Mouse (Mus musculus) gastrocnemius, adult 8-10 months (tissue): ENCODE results near the gene Spi1. TPM values are rescaled to one million over a fixed set of nuclear protein-coding genes. Genes with fewer than 3 reads are reported as not detected.
A peak's percentile ranks its signal among the peaks of the same experiment; 100 is the strongest.

Experiments used
- DNase-seq, 2 experiments: peaks; one replicate each; pipeline ENCODE4 v3.0.0; 2022; ENCODE audit warnings: low spot score in 2 of 2
- total RNA-seq, 4 experiments: library from RNA; stranded (reverse); gene quantifications; 2 replicates each; pipeline ENCODE4 v1.2.4; 2022

Gene Spi1
- total RNA-seq, 4 experiments from 2014 or later = 0.40 to 0.56 (median 0.44) TPM; not detected in 1

DNA sequence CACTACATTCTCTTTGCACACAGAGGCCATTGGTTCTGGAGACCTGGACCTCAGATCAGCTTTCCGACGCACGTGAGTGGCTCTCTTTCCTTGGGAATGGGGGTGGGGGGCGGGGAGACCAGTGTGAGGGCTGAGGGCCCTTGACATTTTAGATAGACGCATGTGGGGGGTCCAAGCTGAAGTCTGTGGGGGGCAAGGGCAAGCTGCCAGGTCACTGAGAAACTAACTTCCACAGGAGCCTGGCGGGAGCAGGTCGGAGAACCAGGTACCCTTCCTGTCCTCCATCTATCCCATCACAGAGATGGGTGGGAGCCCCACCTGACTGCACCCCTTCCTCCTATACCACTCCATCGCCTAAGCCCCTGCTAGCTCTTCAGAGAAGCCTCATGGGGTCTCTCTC lies 39.3 kb downstream of the Spi1 start:
- DNase-seq = no peak

DNA sequence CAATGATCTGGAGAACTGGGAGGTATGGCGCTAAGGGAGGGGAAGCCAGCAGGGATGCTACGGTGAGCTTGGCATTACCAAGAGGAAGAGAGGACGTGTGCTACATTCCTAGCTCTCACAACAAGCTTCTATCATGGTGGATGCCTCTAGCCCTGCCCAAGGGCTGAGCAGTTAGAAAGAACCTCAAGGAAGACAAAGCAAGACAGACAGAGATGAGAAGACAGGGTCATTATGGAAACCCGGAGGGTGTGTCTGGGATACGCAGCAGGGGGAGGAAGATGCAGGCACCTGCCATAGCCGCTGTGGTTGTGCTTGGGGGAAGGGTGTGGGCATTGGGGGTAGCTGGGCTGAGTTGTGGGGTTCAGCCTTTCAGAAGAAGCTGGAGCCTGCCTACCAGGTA lies 41.3 kb downstream of the Spi1 start:
- DNase-seq = no peak

DNA sequence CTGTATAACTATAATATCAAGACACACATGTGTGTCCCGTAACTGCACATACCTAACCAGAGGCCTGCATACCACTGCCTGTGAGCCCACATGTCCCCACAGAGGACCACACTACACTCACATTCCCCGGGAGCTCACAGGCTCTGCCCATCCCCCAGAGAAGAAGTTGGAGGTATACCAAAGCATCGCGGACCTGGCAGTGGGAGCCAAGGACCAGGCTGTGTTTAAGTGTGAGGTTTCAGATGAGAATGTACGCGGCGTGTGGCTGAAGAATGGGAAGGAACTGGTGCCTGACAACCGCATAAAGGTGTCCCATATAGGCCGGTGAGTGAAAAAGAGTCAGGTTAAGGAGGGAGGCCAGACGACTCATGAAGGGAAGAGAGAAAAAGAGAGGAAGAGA lies 42.9 kb downstream of the Spi1 start:
- no peak for DNase-seq

DNA sequence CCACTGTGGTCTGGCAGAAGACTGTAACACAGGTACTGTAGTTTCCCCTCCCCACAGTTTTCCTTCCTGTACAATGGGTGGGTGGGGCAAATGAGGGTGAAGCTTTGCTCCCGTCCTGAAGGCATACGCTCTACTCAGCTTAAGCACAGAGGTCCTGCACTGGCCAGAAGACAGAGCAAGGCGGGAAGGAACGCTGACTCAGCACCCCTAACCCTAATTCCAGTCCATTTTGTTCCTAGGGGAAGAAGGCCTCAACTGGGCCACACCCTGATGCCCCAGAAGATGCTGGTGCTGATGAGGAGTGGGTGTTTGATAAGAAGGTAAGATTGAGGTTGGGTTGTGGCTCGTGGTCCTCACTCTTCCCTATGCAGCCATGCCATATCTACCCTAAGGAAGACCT lies 46.6 kb downstream of the Spi1 start:
- DNase-seq = no peak

DNA sequence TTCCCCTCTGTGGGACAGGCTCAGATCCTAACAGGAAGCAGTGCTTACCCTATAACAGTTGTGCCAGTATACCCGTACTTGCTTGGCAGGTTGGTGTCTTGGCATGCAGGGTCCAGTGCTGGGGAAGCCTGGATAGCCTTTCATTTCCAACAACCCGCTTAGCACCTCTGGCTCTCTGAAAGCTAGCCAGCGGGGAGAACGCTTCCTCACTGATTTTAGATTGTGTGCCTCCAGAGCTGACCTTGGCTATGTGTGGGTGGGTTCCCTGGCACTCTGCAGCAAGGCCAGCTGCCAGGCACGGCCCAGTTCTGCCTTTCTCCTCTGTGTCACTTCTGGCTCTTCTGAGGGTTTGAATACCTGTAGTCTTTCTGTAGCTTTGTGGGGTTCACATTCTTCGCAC lies 47.9 kb downstream of the Spi1 start:
- peak in 1 of 2 experiments; percentile 17 for DNase-seq

DNA sequence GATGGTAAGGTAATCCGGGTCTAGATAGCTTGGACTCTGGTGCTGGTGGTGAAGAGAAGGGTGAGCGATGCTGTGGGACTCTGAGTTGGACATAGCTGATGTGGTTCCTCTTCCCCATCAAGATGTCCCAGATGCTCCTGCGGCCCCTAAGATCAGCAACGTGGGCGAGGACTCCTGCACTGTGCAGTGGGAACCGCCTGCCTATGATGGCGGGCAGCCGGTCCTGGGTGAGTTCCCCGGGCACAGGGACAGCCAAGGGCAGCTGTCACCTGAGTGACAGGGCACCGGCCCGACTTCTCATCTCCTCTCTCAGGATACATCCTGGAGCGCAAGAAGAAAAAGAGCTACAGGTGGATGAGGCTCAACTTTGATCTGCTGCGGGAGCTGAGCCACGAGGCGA lies 49.1 kb downstream of the Spi1 start:
- DNase-seq = no peak

DNA sequence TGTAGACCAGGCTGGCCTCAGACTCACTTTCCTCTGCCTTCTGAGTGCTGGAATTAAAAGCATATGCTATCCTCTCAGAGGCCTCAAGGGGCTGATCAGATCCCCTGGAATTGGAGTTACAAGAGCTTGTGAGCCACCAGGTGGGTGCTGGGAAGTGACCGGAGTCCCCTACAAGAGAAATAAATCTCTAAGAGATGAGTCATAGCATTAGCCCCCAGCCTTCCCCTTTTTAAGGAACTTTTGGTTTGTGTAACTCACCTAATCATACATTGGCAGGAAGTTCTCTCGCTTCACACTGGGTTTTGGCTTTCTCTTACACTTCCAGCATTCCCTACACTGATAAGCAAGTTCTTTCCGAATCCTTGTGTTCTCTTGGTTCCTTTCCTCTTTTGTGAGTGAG lies 49.8 kb downstream of the Spi1 start:
- DNase-seq = no peak

DNA sequence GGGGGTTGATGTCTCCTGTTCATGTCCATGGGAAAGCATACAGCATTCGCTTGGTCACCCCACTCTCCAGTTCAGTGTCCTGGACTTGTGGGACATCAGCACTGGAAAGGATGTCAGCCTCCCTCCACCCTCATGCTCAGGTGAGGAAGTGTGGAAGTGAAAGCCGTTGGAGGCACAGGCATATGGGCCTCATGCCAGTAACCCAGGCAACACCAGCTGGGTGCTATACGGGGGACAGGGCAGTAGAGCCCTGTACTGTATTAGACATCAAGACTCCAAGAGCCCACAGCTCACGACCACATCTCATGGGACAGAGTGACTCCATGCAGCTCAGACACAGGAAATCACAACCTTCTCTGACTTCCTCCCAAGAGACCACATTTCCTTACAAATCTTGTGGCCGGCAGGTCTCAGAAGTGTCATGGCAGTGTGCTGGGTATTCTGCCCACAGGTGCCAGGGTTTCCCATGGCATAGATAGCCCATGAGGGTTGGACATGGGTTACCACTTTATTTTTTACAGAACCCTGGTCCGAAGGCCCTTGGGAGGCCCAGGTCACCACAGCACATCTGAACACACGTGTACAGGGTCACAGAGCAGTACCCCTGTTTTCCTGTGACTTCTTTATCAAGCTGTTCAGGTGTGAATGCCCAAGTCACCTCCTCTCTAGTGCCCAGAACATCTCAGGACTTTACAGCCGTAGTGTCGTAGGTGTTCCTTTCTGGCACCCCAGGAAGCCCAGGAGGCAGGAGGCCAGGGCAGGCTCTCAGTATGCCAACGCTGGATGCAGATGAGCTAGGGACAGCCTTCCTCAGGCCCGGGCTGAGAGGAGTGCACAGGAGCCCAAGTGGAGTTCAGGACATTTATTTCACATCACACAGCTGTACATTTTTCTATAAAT lies 54.6 kb downstream of the Spi1 start:
- DNase-seq = no peak

DNA sequence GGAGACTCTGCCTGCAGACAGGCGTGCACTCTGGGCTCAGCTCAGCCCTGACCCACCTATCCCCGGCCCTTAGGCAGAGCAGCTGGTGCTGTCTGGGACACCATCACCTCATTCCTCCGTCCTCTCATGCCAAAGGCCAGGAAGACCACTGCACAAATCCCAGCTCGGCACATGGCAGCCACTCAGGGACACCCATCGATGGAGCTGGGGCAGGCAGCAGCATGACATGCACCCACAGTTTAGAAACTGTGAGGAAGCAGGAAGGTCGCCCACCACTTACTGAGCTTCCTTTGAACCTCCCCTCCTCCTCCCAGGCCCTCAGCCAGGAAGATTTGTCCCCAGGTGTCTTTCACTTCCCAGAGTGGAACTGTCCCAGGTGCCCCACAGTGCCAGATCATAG lies 55.3 kb downstream of the Spi1 start:
- DNase-seq = no peak

DNA sequence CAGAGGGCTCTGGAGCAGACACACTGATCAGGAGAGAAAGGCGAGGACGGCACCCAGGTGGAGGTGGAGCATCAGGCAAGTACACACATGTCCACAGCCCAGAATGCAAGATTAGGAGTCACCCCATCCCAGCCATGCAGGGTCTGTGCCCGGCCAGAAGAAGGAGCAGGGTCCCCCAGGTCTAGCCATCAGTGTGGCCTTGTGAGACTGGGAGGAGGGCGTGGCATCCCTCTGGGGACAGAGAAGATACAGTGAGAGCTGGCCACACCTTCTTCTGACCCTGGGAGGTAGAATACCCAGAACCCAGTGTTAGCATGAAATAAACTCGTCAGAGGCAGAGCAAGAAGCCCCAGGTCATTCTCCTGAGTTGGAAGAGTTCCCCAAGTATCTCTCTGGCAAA lies 57.1 kb downstream of the Spi1 start:
- no peak for DNase-seq

DNA sequence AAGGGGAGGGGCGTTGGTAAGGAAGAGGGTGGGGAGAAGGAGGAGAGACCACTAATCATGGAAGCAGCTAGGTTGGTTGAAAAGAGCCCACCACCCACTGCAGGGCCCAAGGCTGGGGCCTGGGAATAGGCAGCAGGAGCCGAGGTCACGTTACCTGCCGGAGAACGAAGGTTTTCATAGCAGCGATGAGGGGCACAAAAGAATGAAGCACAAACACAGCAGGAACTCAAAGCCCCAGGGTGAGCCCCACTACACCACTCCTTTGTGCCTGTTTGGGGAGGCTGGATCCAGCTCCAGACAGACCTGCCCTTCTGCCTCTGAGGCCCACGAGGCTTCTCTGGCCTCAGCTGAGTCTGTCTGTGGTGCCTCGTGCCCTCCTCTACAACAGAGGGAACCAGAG lies 57.6 kb downstream of the Spi1 start:
- DNase-seq = no peak

DNA sequence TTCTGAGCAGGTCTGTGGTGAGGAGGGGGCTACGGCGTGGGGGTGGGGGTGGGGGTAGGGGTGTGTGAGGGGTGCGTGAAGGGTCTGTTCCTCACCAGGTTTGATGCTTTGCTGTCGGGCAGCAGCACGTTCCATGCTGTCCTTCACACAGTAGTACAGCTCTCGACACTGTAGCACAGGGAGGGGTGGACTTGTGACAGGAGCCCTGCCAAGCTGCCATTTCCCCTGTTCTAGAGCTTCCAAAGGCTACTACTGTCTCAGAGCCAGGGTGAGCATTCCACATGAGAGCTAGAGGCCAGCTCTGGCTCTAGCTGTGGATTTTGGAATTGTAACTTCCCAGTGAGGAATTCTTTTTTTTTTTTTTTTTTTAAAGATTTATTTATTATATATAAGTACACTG lies 60.7 kb downstream of the Spi1 start:
- no peak for DNase-seq

DNA sequence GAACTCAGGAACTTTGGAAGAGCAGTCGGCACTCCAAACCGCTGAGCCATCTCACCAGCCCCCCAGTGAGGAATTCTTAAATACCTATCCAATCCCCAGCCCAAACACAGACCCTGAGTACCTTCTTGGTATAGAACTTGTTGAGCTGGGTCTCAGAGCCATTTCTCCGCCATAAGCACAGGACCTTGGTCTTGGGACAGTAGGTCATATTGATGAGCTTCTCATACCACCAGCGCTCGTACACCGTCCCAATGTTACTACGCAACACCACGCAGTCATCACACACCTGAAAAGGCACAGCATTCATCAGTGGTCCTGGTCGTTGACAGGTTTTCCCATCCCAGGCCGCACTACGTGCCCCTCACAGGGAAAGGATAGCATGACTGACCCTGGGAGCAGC lies 61.2 kb downstream of the Spi1 start:
- no peak for DNase-seq

DNA sequence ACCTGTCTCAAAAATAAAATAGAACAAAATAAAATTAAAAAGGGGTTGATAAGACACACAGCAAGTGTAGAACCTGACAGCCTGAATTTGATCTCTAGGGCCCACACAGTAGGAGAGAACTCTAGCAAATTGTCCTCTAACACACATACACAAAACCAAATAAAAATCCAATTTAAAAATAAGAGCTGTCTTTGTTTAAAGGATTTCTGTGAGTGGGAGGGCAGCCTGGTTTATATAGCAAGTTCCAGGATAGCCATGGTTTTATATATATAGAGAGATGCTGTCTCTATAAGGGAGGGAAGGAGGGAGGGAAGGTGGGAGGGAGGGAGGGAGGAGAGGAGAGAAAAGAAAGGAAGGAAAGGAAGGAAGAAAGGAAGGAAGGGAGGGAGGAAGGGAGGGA lies 65.9 kb downstream of the Spi1 start:
- no peak for DNase-seq

DNA sequence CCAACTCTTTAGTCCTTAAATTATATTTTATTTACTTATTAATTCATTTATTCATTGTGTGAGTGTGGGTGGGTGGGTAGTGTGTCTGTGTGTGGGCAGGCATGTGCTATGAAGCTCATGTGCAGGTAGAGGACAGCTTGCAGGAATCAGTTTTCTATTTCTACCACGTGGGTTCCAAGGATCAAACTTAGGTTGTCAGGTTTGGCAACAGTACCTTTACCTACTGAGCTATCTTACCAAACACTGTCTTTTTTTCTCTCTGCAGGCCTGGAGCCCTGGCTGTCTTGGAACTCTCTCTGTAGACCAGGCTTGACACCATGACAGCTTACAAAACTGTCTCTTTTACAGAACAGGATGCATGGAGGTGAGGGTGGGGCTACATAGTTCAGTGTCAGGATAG lies 69.1 kb downstream of the Spi1 start:
- DNase-seq = no peak

DNA sequence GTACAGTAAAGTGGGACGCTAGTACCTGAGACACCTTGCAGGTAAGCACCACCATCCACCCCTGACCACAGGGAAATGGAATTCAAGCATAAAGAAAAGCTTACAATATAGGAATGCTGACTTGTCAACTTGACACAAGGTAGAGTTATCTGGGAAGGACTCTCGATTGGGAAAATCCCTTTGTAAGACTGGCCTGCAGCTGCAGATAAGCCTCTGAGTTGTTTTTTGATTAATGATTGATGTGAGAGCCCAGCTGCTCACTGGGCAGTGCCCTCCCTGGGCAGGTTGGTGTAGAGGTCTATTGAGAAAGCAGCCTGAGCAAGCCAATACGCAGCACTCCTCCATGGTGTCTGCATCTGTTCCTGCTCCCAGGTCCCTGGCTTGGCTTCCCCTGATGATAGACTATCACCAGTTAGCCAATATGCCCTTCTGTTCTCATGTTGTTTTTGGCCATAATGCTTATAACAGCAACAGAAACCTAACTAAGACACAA lies 70.7 kb downstream of the Spi1 start:
- no peak for DNase-seq

DNA sequence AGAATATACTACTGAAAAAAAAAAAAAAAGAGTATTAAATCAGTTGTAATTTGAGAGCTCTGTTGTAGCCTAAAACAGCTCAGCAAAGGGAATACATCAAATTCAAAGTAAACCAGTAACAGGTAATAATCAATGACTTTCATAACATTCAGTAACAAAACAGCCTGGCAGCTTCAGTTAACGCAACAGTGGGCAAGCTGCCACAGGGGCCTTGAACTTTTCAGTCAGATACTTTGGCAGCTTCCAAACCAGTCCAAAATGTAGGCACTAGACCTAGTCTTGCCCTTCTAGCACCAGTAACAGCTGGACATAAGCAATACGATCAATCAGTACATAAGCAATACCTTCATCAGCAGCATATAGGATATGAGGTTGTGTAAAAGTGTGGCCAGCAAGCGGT lies 71.9 kb downstream of the Spi1 start:
- no peak for DNase-seq

DNA sequence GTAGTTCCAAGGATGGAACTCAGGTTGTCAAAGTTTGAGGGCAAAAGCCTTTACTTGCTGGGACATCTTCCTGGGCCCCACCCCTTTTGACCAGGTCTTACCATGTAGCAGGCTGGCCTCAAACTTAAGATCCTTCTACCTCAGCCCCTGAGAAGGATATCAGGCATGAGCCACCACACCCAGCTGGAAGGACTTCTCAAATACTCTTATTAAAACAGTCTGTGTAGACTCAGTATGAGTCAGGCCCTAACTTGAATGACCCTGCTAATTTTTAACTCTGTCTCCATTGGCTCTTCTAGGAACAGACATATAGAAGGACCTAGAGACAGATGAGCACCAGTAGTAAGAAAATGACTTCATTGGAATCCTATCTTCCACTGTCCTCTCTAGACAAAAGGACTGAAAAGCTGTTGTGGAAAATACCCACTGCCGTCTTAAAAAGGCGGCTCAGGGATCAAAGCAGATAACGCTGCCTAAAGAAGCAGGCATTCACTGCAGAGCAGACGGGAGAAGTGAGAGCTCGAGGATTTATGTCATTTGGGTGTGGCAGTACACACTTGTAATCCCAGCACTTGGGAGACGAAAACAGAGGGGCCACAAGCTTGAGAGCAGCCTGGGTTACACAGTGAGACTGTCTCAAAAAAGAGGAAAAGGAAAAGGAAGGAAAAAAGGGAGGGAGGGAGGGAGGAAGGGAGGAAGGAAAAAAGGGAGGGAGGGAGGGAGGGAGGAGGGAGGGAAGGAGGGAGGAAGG lies 75.0 kb downstream of the Spi1 start:
- DNase-seq = no peak

DNA sequence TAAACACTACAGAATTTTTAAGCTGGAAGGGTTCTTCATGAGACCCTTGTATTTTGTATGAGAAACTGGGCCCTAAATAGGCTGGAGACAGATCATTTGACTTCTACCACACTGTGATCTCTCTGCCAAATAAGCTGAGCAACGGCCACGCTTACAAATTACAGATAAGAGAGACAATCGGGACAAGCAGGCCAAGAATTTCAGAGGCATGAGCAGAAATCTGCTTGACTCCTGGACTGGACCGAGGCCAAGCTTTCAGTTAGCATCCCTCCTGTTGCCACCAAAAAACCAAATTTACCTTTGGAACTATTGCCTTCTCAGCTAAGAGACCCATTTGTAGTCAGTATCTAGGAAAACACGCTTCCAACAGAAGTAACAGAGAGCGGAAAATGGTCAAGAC lies 78.4 kb downstream of the Spi1 start:
- DNase-seq = no peak

DNA sequence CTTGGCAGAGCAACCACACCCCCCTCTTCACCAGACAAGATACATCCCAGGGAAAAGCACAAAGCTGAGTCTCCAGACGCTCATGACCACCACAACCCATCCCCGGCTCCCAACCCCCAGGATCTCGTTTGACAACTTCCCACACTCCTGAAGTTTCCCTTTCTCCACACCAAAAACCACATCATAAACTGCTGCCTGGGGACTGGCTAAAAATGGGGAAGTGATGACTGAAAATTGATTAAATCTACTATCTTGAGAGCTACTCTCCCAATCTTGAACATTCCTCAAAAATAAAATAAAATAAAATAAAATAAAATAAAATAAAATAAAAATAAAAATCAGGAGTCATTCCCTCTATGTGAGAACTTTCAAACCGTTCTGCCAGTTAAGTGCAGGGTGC lies 80.8 kb downstream of the Spi1 start:
- DNase-seq = no peak

DNA sequence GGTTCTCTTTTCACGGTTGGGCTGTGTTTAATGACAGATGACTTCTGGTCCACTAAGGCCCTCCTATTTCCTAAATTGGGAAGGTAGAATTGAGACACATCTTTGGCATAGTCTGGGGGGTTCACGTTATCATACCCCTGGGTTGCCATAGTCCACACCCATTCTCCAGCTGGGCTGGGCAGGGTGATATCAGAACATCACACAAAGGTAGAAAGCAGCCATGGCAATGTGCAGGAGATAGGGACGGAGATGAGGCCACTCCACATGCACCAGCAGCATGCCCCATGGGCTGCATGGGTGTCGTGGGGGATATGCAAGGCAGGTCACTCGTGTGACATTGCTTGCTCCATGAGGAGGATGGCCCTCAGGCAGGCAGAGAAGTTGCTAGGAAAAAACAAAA lies 81.3 kb downstream of the Spi1 start:
- DNase-seq = no peak

DNA sequence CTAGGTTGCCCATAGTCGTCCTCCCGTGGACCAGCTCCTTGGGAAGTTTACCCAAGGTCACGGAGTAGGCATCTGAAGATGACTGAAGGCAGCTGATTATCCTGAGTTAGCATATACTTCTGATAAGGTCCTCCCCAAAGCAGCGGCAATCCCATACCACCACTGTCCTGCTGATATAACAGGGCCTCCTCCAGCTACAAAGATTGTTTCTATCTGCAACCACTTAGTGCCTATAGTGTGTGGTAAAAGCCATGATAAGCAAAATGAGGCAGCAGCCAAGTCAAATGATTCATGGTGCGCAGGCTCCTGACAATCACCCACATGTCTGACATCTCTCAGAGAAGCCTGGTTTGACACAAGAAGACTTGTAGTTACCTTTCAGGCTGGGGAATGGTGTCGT lies 82.8 kb downstream of the Spi1 start:
- DNase-seq = no peak
